Mouse (Mus musculus): ENCODE measurements around the gene Cidec. TPM values are rescaled to one million over a fixed set of nuclear protein-coding genes. Genes with fewer than 3 reads are reported as not detected.

Gene Cidec
- total and polyA plus RNA-seq, 2 experiments from 2014 or later = not detected

DNA sequence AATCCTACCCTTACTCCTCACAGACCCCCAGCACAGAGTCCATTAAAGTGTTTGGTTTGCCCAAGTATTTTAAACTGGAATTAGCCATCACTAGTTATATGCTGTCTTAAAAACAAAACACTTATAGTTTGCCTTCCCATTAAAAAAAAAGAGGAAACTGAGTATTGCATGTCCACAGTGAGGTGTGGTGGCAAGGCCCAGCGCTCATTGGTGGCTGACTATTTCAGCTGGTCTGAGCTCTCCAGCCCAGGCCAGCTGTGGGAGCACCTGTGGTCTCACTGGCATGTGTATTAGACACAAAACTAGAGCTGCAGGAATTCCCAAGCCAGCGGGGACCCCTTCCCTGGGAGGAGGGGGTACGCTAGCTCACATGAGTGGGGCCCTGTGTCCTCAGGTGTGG lies 33.0 kb upstream of the Cidec start:
- Histone ChIP-seq H3K4me3 (ENCODE audit: low read length) (no peak overlapping the region), H3K4me2 (ENCODE audit: low read depth, low read length) (no peak overlapping the region), H3K27ac (no peak overlapping the region), H3K9ac (replicated peaks; ENCODE audit: low read length) (no peak overlapping the region), H3K9me3 (ENCODE audit: low read length) (no peaks in the 10 kb centered on the region), H3K27me3 (ENCODE audit: insufficient read depth, low read length) (no peaks in the 10 kb centered on the region; the same call in 1 of the 2 replicates), H3K36me3 (ENCODE audit: insufficient read depth, low read length) (no peaks in the 10 kb centered on the region), H3K4me1 (ENCODE audit: insufficient read depth, low read length) (peaks cover 9% of the 10 kb centered on the region; the same call in 1 of the 2 replicates)
- ATAC-seq = no peak
- no peak for DNase-seq (ENCODE audit: low spot score)
- TF ChIP-seq CTCF (IDR thresholded peaks at IDR 0.05; ENCODE audit: low read depth) = no peak
- WGBS = 69% methylated on average over 3 of the region's 3 CpGs

DNA sequence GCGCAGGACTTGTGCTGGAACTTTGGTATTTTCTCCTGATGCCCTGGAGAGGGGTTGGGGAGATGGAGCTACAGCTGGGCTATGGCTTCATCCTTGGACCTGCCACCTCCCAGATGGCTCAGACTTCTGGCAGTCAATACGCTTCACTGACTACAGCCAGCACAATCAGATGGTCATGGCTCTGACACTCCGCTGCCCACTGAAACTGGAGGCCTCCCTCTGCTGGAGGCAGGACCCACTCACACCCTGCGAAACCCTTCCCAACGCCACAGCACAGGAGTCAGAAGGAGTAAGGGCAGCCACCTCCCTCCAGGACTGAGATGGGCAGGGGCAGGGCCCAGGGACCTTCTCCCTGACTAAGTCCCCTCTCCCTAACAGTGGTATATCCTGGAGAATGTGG lies 30.0 kb upstream of the Cidec start:
- WGBS = 45% methylated on average over 5 of the region's 5 CpGs
- DNase-seq (ENCODE audit: low spot score) = peak; percentile 79
- Histone ChIP-seq H3K4me3 (ENCODE audit: low read length) (no peak overlapping the region), H3K4me2 (ENCODE audit: low read depth, low read length) (no peak overlapping the region), H3K9ac (replicated peaks; ENCODE audit: low read length) (no peak overlapping the region), H3K27me3 (ENCODE audit: insufficient read depth, low read length) (no peaks in the 10 kb centered on the region; the same call in 1 of the 2 replicates), H3K36me3 (ENCODE audit: insufficient read depth, low read length) (no peaks in the 10 kb centered on the region), H3K4me1 (ENCODE audit: insufficient read depth, low read length) (peaks cover 9% of the 10 kb centered on the region; the same call in 1 of the 2 replicates), H3K9me3 (ENCODE audit: low read length) (no peaks in the 10 kb centered on the region), H3K27ac (no peak overlapping the region)
- peak; percentile 66 for ATAC-seq
- peak; percentile 80 for TF ChIP-seq CTCF (IDR thresholded peaks at IDR 0.05; ENCODE audit: low read depth)

DNA sequence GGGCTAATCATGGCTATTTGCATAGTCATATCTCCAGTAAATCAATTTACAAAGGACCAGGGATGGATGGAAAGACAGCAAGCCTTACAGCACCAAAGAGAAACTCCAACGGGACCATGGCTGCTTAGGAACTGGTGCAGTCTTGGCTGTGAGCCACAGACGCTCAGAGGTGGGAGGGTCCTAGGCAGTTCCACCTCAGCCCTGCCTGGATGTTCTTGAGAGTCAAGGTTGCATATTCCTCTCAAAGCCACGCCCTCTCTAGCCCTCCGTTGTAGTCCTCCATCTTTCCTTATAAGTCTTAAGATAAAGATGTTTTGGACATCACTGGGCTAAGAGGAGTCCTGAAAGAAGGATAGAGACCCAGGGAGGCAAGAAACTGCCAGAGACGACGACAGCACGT lies 28.5 kb upstream of the Cidec start:
- H3K9ac ChIP-seq (replicated peaks; ENCODE audit: low read length) = no peak overlapping the region
- H3K9me3 ChIP-seq (ENCODE audit: low read length) = no peaks in the 10 kb centered on the region
- H3K4me3 ChIP-seq (ENCODE audit: low read length) = no peak overlapping the region
- ATAC-seq (no peak), DNase-seq (ENCODE audit: low spot score) (no peak)
- H3K36me3 ChIP-seq (ENCODE audit: insufficient read depth, low read length) = no peaks in the 10 kb centered on the region
- H3K27ac ChIP-seq = no peak overlapping the region
- WGBS = 67% methylated on average over 7 of the region's 7 CpGs
- 0 out of 2 replicates have a peak, but pooled peaks cover 3% of the 10 kb centered on the region for H3K27me3 ChIP-seq (ENCODE audit: insufficient read depth, low read length)
- TF ChIP-seq CTCF (IDR thresholded peaks at IDR 0.05; ENCODE audit: low read depth) = no peak
- H3K4me2 ChIP-seq (ENCODE audit: low read depth, low read length) = no peak overlapping the region
- peaks cover 4% of the 10 kb centered on the region; the same call in 1 of the 2 replicates for H3K4me1 ChIP-seq (ENCODE audit: insufficient read depth, low read length)

DNA sequence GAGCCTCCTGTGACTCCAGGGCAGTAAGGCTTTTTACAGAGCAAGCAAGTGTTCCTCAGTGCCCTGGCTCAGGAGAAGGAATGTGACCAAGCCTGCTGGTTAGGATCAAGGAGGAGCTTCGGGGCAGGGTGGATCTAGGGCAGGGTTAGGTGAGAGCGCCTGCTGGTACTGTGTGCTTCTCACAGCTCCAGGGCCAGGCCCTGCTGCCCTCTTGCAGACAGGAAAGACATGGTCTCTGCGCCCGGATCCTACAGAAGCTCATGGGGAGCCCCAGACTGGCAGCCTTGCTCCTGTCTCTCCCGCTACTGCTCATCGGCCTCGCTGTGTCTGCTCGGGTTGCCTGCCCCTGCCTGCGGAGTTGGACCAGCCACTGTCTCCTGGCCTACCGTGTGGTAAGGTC lies 23.1 kb upstream of the Cidec start:
- Histone ChIP-seq H3K4me3 (ENCODE audit: low read length) (no peak overlapping the region), H3K4me2 (ENCODE audit: low read depth, low read length) (no peak overlapping the region), H3K9me3 (ENCODE audit: low read length) (no peaks in the 10 kb centered on the region), H3K27ac (no peak overlapping the region), H3K9ac (replicated peaks; ENCODE audit: low read length) (no peak overlapping the region), H3K27me3 (ENCODE audit: insufficient read depth, low read length) (0 out of 2 replicates have a peak, but pooled peaks cover 3% of the 10 kb centered on the region), H3K4me1 (ENCODE audit: insufficient read depth, low read length) (no peaks in the 10 kb centered on the region), H3K36me3 (ENCODE audit: insufficient read depth, low read length) (no peaks in the 10 kb centered on the region)
- no peak for TF ChIP-seq CTCF (IDR thresholded peaks at IDR 0.05; ENCODE audit: low read depth)
- DNase-seq (ENCODE audit: low spot score) (no peak), ATAC-seq (no peak)
- 64% methylated on average over 10 of the region's 10 CpGs for WGBS

DNA sequence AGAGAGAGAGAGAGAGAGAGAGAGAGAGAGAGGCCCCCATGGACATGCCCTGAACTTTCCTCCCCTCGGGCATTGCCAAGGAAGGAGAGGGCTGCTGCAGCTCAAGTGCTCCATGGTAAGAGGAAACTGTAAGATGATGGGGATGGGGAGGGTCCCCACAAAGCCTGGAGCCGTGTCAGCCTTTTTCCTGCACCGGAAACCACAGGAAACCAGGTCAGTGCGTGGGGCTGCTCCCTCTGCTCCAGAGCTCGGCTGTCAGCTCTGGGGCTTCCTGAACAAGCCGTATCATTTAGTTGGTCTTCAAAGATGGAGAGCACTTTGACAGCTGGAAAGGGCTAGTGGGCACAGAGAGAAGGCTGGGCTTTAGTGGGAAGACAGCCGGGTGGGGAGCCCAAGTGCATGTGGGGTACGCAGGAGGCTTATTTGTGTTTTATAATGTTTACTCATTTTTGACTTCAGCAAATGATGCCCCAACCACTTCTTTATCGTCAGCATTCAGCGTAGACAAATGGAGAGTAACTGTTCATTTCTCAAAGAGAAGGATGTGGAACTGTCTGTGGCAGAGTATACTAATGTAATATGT lies 22.5 kb upstream of the Cidec start, which contains the start of gene Il17re:
Gene Il17re, plus strand, starts transcription at position 533 of the 583 bp plus-strand sequence.
- H3K9ac ChIP-seq (replicated peaks; ENCODE audit: low read length) = no peak within 1 kb of the TSS
- 0 out of 2 replicates have a peak, but pooled peaks cover 3% of the 10 kb centered on the region for H3K27me3 ChIP-seq (ENCODE audit: insufficient read depth, low read length)
- WGBS = 75% methylated on average over 10 of the region's 10 CpGs
- no peak within 1 kb of the TSS for H3K4me2 ChIP-seq (ENCODE audit: low read depth, low read length)
- H3K4me1 ChIP-seq (ENCODE audit: insufficient read depth, low read length) = no peaks in the 10 kb centered on the region
- H3K27ac ChIP-seq = no peak within 1 kb of the TSS
- no peaks in the 10 kb centered on the region for H3K9me3 ChIP-seq (ENCODE audit: low read length)
- no peaks in the 10 kb centered on the region for H3K36me3 ChIP-seq (ENCODE audit: insufficient read depth, low read length)
- DNase-seq (ENCODE audit: low spot score) (no peak), ATAC-seq (no peak)
- H3K4me3 ChIP-seq (ENCODE audit: low read length) = no peak within 1 kb of the TSS
- no peak for TF ChIP-seq CTCF (IDR thresholded peaks at IDR 0.05; ENCODE audit: low read depth)

DNA sequence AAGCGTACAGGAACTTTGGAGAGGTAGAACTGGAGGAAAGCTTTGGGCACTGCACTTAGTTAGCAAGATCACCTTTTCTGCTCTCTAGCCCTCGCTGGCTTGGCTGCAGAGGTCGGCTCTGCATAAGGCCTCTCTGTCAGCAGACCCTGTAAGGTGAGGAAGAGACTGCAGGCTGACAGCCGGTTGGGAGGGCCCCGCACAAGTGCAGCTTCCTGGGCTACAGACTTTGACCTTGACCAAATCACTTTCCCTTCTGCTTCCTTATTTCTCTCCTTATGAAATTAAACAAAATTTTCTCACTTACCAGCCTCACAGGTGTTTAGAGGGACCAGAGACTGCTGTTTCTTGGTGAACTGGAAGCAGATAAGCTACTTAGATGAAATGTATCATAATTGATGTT lies 19.4 kb upstream of the Cidec start:
- Histone ChIP-seq H3K4me2 (ENCODE audit: low read depth, low read length) (no peak overlapping the region), H3K4me1 (ENCODE audit: insufficient read depth, low read length) (no peaks in the 10 kb centered on the region), H3K4me3 (ENCODE audit: low read length) (no peak overlapping the region), H3K9ac (replicated peaks; ENCODE audit: low read length) (no peak overlapping the region), H3K27ac (no peak overlapping the region), H3K27me3 (ENCODE audit: insufficient read depth, low read length) (0 out of 2 replicates have a peak, but pooled peaks cover 3% of the 10 kb centered on the region), H3K9me3 (ENCODE audit: low read length) (no peaks in the 10 kb centered on the region), H3K36me3 (ENCODE audit: insufficient read depth, low read length) (no peaks in the 10 kb centered on the region)
- ATAC-seq (no peak), DNase-seq (ENCODE audit: low spot score) (no peak)
- TF ChIP-seq CTCF (IDR thresholded peaks at IDR 0.05; ENCODE audit: low read depth) = no peak
- 74% methylated on average over 5 of the region's 5 CpGs for WGBS

DNA sequence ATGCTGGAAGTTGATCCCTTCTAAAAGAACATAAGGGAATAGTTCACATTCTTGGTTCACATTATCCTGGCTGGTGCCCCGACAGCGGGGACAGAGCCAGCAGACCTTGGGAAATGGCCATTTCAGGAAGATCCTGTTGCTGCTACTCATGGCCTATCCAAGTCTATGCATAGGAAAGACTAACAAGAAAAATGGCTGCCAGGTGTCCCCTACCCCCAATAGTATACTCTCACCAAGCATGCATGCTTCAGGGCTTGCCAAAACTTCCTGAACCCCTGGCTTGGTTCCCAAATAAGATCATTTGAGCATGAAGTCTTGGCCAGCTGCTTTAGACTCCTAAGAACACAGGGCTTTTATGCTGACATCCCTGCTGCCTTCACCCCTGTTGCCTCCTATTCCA lies 16.3 kb upstream of the Cidec start:
- H3K9me3 ChIP-seq (ENCODE audit: low read length) = no peaks in the 10 kb centered on the region
- 52% methylated on average over 2 of the region's 2 CpGs for WGBS
- ATAC-seq = no peak
- no peak overlapping the region for H3K4me2 ChIP-seq (ENCODE audit: low read depth, low read length)
- H3K36me3 ChIP-seq (ENCODE audit: insufficient read depth, low read length) = peaks cover 9% of the 10 kb centered on the region; the same call in 1 of the 2 replicates
- no peak for TF ChIP-seq CTCF (IDR thresholded peaks at IDR 0.05; ENCODE audit: low read depth)
- no peak overlapping the region for H3K4me3 ChIP-seq (ENCODE audit: low read length)
- 0 out of 2 replicates have a peak overlapping the region, but pooled peaks have one; percentile 0 for H3K9ac ChIP-seq (replicated peaks; ENCODE audit: low read length)
- H3K27me3 ChIP-seq (ENCODE audit: insufficient read depth, low read length) = no peaks in the 10 kb centered on the region
- H3K27ac ChIP-seq = no peak overlapping the region
- peak; percentile 76 for DNase-seq (ENCODE audit: low spot score)
- H3K4me1 ChIP-seq (ENCODE audit: insufficient read depth, low read length) = no peaks in the 10 kb centered on the region

All from hindbrain, postnatal 0 days (tissue).